Mouse (Mus musculus): ENCODE measurements around the gene Ampd3. TPM values are rescaled to one million over a fixed set of nuclear protein-coding genes. Genes with fewer than 3 reads are reported as not detected.

The Ampd3 gene
- polyA plus RNA-seq, 1 experiment from 2014 or later, result 1.8 TPM

GRCm38 (mm10) chr7:110732001-110732632, 35.9 kb upstream of the Ampd3 start:
- peaks cover 14% of the 10 kb centered on the region; the same call in 1 of the 2 replicates for H3K4me1 ChIP-seq (ENCODE audit: control insufficient read depth, insufficient read depth, low read length)
- no peaks in the 10 kb centered on the region for H3K36me3 ChIP-seq (ENCODE audit: control insufficient read depth, insufficient read depth, low read length)
- no peak overlapping the region for H3K27ac ChIP-seq (replicated peaks; ENCODE audit: low read depth, low read length)
- no peaks in the 10 kb centered on the region for H3K9me3 ChIP-seq (ENCODE audit: control insufficient read depth, low read length)
- 73% methylated on average over 12 of the region's 12 CpGs for WGBS
- ATAC-seq (ENCODE audit: insufficient number of reproducible peaks, low FRiP score, low TSS enrichment, low read depth) (no peak), DNase-seq (ENCODE audit: low spot score) (no peak)
- no peak overlapping the region for H3K4me3 ChIP-seq (ENCODE audit: low read depth, low read length)
- no peak overlapping the region for H3K4me2 ChIP-seq (ENCODE audit: low read depth, severe bottlenecking)
- H3K27me3 ChIP-seq (ENCODE audit: control insufficient read depth, insufficient read depth, low read length), result no peaks in the 10 kb centered on the region
- no peak overlapping the region for H3K9ac ChIP-seq (ENCODE audit: low read length)

- Histone ChIP-seq H3K9ac (ENCODE audit: low read length) (no peak overlapping the region), H3K4me3 (ENCODE audit: low read depth, low read length) (no peak overlapping the region), H3K27me3 (ENCODE audit: control insufficient read depth, insufficient read depth, low read length) (no peaks in the 10 kb centered on the region), H3K36me3 (ENCODE audit: control insufficient read depth, insufficient read depth, low read length) (no peaks in the 10 kb centered on the region), H3K4me1 (ENCODE audit: control insufficient read depth, insufficient read depth, low read length) (peaks cover 6% of the 10 kb centered on the region), H3K9me3 (ENCODE audit: control insufficient read depth, low read length) (no peaks in the 10 kb centered on the region), H3K4me2 (ENCODE audit: low read depth, severe bottlenecking) (no peak overlapping the region), H3K27ac (replicated peaks; ENCODE audit: low read depth, low read length) (no peak overlapping the region)
- ATAC-seq (ENCODE audit: insufficient number of reproducible peaks, low FRiP score, low TSS enrichment, low read depth) (no peak), DNase-seq (ENCODE audit: low spot score) (no peak)
- 56% methylated on average over 2 of the region's 2 CpGs for WGBS
Observed at GRCm38 (mm10) chr7:110736914-110737313, 31.1 kb upstream of the Ampd3 start.

DNA sequence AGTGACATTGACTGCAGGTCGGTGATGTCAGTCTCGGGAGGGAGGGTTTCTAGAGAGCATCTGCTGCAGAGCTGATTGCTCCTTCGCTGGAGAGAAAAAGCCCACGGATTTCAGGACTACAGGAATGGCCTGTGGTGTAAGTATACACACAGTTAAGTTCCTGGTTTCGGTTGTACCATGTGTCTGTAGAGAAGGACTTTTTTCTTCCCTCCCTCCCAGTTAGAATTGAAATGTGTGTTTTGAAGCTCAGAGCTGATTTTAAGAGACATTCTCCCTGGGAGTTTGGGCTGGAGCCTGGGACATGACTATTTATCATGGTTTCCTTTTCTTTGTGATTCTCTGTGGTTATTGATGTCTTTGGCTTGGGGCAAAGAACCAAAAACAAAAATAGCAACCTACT, 28.2 kb upstream of the Ampd3 start:
- 54% methylated on average over 5 of the region's 5 CpGs for WGBS
- no peak for ATAC-seq (ENCODE audit: insufficient number of reproducible peaks, low FRiP score, low TSS enrichment, low read depth)

DNA sequence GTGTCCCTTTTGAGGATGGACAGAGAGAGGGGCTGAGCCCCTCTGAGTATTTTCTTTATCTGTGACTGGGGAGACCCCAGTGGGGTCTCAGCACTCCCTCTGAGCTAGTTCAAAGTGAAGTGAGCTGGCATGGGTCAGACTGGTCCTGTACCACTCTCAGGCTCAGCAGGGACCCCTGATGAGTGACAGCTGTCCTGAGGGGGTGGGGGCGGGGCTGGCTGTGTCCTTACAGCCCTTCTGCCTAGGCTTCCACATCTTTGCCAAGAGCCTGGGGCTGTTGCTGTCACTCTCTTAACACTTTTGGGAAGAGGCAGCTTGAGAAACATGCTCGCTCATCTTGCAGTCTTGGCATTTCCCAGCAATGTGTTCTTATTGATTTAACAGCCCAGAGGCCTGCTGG, 27.8 kb upstream of the Ampd3 start:
- H3K27me3 ChIP-seq (ENCODE audit: control insufficient read depth, insufficient read depth, low read length), result no peaks in the 10 kb centered on the region
- ATAC-seq (ENCODE audit: insufficient number of reproducible peaks, low FRiP score, low TSS enrichment, low read depth) (no peak), DNase-seq (ENCODE audit: low spot score) (no peak)
- no peak overlapping the region for H3K9ac ChIP-seq (ENCODE audit: low read length)
- H3K4me3 ChIP-seq (ENCODE audit: low read depth, low read length), result no peak overlapping the region
- H3K4me2 ChIP-seq (ENCODE audit: low read depth, severe bottlenecking), result no peak overlapping the region
- H3K9me3 ChIP-seq (ENCODE audit: control insufficient read depth, low read length), result no peaks in the 10 kb centered on the region
- WGBS, result 34% methylated on average over 2 of the region's 2 CpGs
- no peak overlapping the region for H3K27ac ChIP-seq (replicated peaks; ENCODE audit: low read depth, low read length)
- peaks cover 3% of the 10 kb centered on the region; the same call in 1 of the 2 replicates for H3K4me1 ChIP-seq (ENCODE audit: control insufficient read depth, insufficient read depth, low read length)
- no peaks in the 10 kb centered on the region for H3K36me3 ChIP-seq (ENCODE audit: control insufficient read depth, insufficient read depth, low read length)

More for the DNA sequence above, 28.2 kb upstream of the Ampd3 start:
- Histone ChIP-seq H3K27ac (replicated peaks; ENCODE audit: low read depth, low read length) (no peak overlapping the region), H3K9me3 (ENCODE audit: control insufficient read depth, low read length) (no peaks in the 10 kb centered on the region), H3K27me3 (ENCODE audit: control insufficient read depth, insufficient read depth, low read length) (no peaks in the 10 kb centered on the region), H3K9ac (ENCODE audit: low read length) (no peak overlapping the region), H3K4me2 (ENCODE audit: low read depth, severe bottlenecking) (no peak overlapping the region), H3K4me3 (ENCODE audit: low read depth, low read length) (no peak overlapping the region), H3K36me3 (ENCODE audit: control insufficient read depth, insufficient read depth, low read length) (no peaks in the 10 kb centered on the region), H3K4me1 (ENCODE audit: control insufficient read depth, insufficient read depth, low read length) (peaks cover 3% of the 10 kb centered on the region; the same call in 1 of the 2 replicates)
- DNase-seq (ENCODE audit: low spot score), result no peak

GRCm38 (mm10) chr7:110742022-110742421, 26.0 kb upstream of the Ampd3 start:
- Histone ChIP-seq H3K9ac (ENCODE audit: low read length) (no peak overlapping the region), H3K4me2 (ENCODE audit: low read depth, severe bottlenecking) (no peak overlapping the region), H3K27me3 (ENCODE audit: control insufficient read depth, insufficient read depth, low read length) (no peaks in the 10 kb centered on the region), H3K27ac (replicated peaks; ENCODE audit: low read depth, low read length) (no peak overlapping the region), H3K9me3 (ENCODE audit: control insufficient read depth, low read length) (no peaks in the 10 kb centered on the region), H3K4me1 (ENCODE audit: control insufficient read depth, insufficient read depth, low read length) (peaks cover 3% of the 10 kb centered on the region; the same call in 1 of the 2 replicates), H3K36me3 (ENCODE audit: control insufficient read depth, insufficient read depth, low read length) (no peaks in the 10 kb centered on the region), H3K4me3 (ENCODE audit: low read depth, low read length) (no peak overlapping the region)
- DNase-seq (ENCODE audit: low spot score), result no peak
- ATAC-seq (ENCODE audit: insufficient number of reproducible peaks, low FRiP score, low TSS enrichment, low read depth), result no peak
- WGBS, result 84% methylated on average over 5 of the region's 5 CpGs

DNA sequence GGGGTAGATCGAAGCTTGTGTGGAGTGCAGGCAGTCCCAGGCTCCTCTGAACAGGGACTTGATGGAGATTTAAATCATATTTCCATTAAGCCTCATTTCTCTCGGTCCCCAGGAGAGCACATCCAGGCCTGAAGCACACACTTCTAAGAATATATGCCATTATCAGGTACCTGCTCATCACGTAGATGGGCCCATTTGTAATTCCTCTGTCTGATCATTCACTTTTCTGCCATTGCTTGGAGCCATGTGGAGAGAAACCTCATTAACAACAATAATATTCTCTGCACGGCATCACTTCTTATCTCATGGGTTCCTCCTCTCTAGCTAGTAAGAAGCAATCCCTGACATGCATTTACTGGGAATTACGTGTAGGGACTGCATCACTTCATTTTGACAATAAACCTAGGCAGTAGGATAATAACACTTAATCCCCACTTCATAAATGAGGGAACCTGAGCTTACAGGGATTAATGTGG, 21.9 kb upstream of the Ampd3 start:
- DNase-seq (ENCODE audit: low spot score) (no peak), ATAC-seq (ENCODE audit: insufficient number of reproducible peaks, low FRiP score, low TSS enrichment, low read depth) (no peak)
- Histone ChIP-seq H3K9ac (ENCODE audit: low read length) (no peak overlapping the region), H3K27ac (replicated peaks; ENCODE audit: low read depth, low read length) (no peak overlapping the region), H3K4me1 (ENCODE audit: control insufficient read depth, insufficient read depth, low read length) (no peaks in the 10 kb centered on the region; the same call in 1 of the 2 replicates), H3K27me3 (ENCODE audit: control insufficient read depth, insufficient read depth, low read length) (no peaks in the 10 kb centered on the region), H3K4me3 (ENCODE audit: low read depth, low read length) (no peak overlapping the region), H3K4me2 (ENCODE audit: low read depth, severe bottlenecking) (no peak overlapping the region), H3K36me3 (ENCODE audit: control insufficient read depth, insufficient read depth, low read length) (no peaks in the 10 kb centered on the region), H3K9me3 (ENCODE audit: control insufficient read depth, low read length) (no peaks in the 10 kb centered on the region)
- WGBS, result 71% methylated on average over 5 of the region's 5 CpGs

DNA sequence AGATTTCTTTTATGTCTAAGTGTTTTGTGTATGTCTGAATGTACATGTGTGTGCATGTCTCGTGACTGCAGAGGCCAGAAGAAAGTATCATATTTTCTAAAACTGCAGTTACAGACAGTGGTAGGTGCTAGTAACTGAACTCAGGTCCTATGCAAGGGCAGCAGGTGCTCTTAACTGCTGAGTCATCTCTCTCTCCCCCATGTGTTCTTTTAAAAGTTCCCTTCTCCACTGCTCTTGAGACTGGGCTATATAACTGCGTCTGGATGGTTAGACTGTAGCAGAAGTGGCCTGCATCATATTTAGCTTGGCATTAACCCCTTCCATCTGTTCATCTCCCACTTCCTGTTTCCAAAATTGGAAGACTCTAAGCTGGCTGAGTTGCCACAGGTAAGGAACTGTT, 21.2 kb upstream of the Ampd3 start:
- Histone ChIP-seq H3K4me1 (ENCODE audit: control insufficient read depth, insufficient read depth, low read length) (no peaks in the 10 kb centered on the region; the same call in 1 of the 2 replicates), H3K4me2 (ENCODE audit: low read depth, severe bottlenecking) (no peak overlapping the region), H3K9me3 (ENCODE audit: control insufficient read depth, low read length) (no peaks in the 10 kb centered on the region), H3K4me3 (ENCODE audit: low read depth, low read length) (no peak overlapping the region), H3K9ac (ENCODE audit: low read length) (no peak overlapping the region), H3K27ac (replicated peaks; ENCODE audit: low read depth, low read length) (no peak overlapping the region), H3K36me3 (ENCODE audit: control insufficient read depth, insufficient read depth, low read length) (no peaks in the 10 kb centered on the region), H3K27me3 (ENCODE audit: control insufficient read depth, insufficient read depth, low read length) (no peaks in the 10 kb centered on the region)
- ATAC-seq (ENCODE audit: insufficient number of reproducible peaks, low FRiP score, low TSS enrichment, low read depth) (no peak), DNase-seq (ENCODE audit: low spot score) (no peak)
- WGBS, result 54% methylated on average over 2 of the region's 2 CpGs

DNA sequence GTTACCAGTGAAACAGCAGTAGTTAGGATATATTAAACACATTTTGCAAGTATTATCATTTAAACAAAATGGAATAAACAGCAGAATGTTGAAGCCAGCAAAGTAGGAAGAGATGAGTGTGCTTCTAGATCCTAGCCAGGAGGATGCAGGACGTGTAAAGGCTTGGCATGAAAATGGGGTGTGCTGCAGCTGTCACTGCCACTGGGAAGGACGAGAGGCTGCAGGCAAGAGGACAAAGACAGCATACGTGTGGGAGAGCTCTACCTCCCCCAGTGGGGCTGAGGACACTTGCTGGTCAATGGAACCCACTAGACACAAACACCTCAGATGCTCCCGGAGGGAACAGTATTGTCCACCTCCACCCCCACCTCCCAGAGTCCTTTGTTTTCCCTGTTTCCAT, 17.2 kb upstream of the Ampd3 start:
- Histone ChIP-seq H3K27me3 (ENCODE audit: control insufficient read depth, insufficient read depth, low read length) (no peaks in the 10 kb centered on the region), H3K4me3 (ENCODE audit: low read depth, low read length) (no peak overlapping the region), H3K36me3 (ENCODE audit: control insufficient read depth, insufficient read depth, low read length) (no peaks in the 10 kb centered on the region), H3K9me3 (ENCODE audit: control insufficient read depth, low read length) (no peaks in the 10 kb centered on the region), H3K4me2 (ENCODE audit: low read depth, severe bottlenecking) (no peak overlapping the region), H3K9ac (ENCODE audit: low read length) (no peak overlapping the region), H3K4me1 (ENCODE audit: control insufficient read depth, insufficient read depth, low read length) (peaks cover 5% of the 10 kb centered on the region), H3K27ac (replicated peaks; ENCODE audit: low read depth, low read length) (no peak overlapping the region)
- WGBS, result 65% methylated on average over 4 of the region's 4 CpGs
- DNase-seq (ENCODE audit: low spot score) (no peak), ATAC-seq (ENCODE audit: insufficient number of reproducible peaks, low FRiP score, low TSS enrichment, low read depth) (no peak)

- Histone ChIP-seq H3K27ac (replicated peaks; ENCODE audit: low read depth, low read length) (no peak overlapping the region), H3K4me3 (ENCODE audit: low read depth, low read length) (no peak overlapping the region), H3K9me3 (ENCODE audit: control insufficient read depth, low read length) (no peaks in the 10 kb centered on the region), H3K36me3 (ENCODE audit: control insufficient read depth, insufficient read depth, low read length) (no peaks in the 10 kb centered on the region), H3K4me2 (ENCODE audit: low read depth, severe bottlenecking) (no peak overlapping the region), H3K27me3 (ENCODE audit: control insufficient read depth, insufficient read depth, low read length) (no peaks in the 10 kb centered on the region), H3K4me1 (ENCODE audit: control insufficient read depth, insufficient read depth, low read length) (peaks cover 5% of the 10 kb centered on the region), H3K9ac (ENCODE audit: low read length) (no peak overlapping the region)
- ATAC-seq (ENCODE audit: insufficient number of reproducible peaks, low FRiP score, low TSS enrichment, low read depth), result no peak
- WGBS, result 88% methylated on average over 1 of the region's 1 CpGs
- DNase-seq (ENCODE audit: low spot score), result no peak
Observed at GRCm38 (mm10) chr7:110751634-110752033, 16.4 kb upstream of the Ampd3 start.

Measured in limb, embryonic 11.5 days (tissue).